Mouse (Mus musculus) lung, postnatal 0 days (tissue): ENCODE measurements around the gene Stag1.
A peak's percentile ranks its signal among the peaks of the same experiment; 100 is the strongest.

Experiments
- CTCF ChIP-seq: IDR thresholded peaks from 2 replicates; pipeline ENCODE4 v1.5.1; 2016; ENCODE audit warnings: antibody characterized with exemption, mild to moderate bottlenecking
- EP300 ChIP-seq: IDR thresholded peaks from 2 replicates; pipeline ENCODE4 v1.6.1; 2016; ENCODE audit warnings: antibody characterized with exemption, mild to moderate bottlenecking, control low read depth

GRCm38 (mm10) chr9:100917111-100917510 lies 319.5 kb downstream of the Stag1 start:
- TF ChIP-seq CTCF: peak; percentile 75
- TF ChIP-seq EP300: no peak
